Mouse (Mus musculus) embryonic facial prominence, embryonic 15.5 days (tissue): ENCODE measurements at regions not wholly inside any gene's neighbourhood (a gene's known extent, or its start where the extent isn't known, plus 50 kb on each side); places are given as distances from the start of the nearest gene placed in this dataset.

ENCODE experiments used
- ATAC-seq: fragments of 200-750 bp; cut with Nextera tagmentation; 2 replicates; pipeline ENCODE4 v1.8.0; 2017; ENCODE audit warnings: low read depth, moderate TSS enrichment; ENCODE audit not compliant: insufficient number of reproducible peaks, low FRiP score, low TSS enrichment
- H3K27ac ChIP-seq: fragments of 300-500 bp; sonication (generic); replicated peaks from 2 replicates; pipeline ENCODE4 v1.5.1; 2015; ENCODE audit warnings: mild to moderate bottlenecking, inconsistent platforms
- H3K27me3 ChIP-seq: fragments of 300-500 bp; sonication (generic); 2 replicates; pipeline ENCODE4 v1.6.1; 2015; ENCODE audit warnings: inconsistent platforms
- H3K36me3 ChIP-seq: fragments of 300-500 bp; sonication (generic); 2 replicates; pipeline ENCODE4 v1.6.1; 2015; ENCODE audit warnings: mild to moderate bottlenecking, inconsistent platforms
- H3K4me1 ChIP-seq: fragments of 300-500 bp; sonication (generic); 2 replicates; pipeline ENCODE4 v1.6.1; 2015; ENCODE audit warnings: inconsistent platforms
- H3K4me2 ChIP-seq: fragments of 300-500 bp; sonication (generic); replicated peaks from 2 replicates; pipeline ENCODE4 v1.6.1; 2015; ENCODE audit warnings: mild to moderate bottlenecking, inconsistent platforms
- H3K4me3 ChIP-seq: fragments of 300-500 bp; sonication (generic); replicated peaks from 2 replicates; pipeline ENCODE4 v1.5.1; 2015; ENCODE audit warnings: mild to moderate bottlenecking, inconsistent platforms
- H3K9ac ChIP-seq: fragments of 300-500 bp; sonication (generic); 2 replicates; pipeline ENCODE4 v1.6.1; 2015; ENCODE audit warnings: inconsistent platforms
- H3K9me3 ChIP-seq: fragments of 300-500 bp; sonication (generic); replicated peaks from 2 replicates; pipeline ENCODE4 v1.6.1; 2016; ENCODE audit warnings: inconsistent platforms
- WGBS: fragments of 180-500 bp; shearing (Covaris S2); methylation state at CpG from one replicate; pipeline ENCODE4 v1.1.7; 2015; 5-methylcytosine and 5-hydroxymethylcytosine counted together

DNA sequence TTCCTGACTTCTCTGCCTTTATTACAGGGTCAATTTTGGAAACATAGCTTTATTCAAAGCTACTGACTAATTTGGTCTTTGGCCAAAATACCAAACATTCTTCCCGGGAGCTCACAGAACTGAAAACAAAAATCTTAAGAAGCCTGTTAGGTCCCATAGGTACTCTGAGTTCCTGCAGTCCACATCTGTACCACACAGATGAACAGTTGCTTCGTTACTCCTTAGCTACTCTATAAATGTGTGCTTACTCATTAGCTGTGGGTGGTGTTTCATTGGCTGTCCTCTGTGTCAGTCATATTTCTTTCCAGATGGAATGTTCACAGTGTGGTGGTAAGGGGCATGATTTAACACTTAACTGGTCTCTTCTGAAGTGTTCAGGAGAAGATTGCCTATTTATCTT lies 70.3 kb upstream of the Col11a1 start:
- no peaks in the 10 kb centered on the region for H3K36me3 ChIP-seq
- no peak overlapping the region for H3K9ac ChIP-seq
- ATAC-seq = no peak

More for the DNA sequence above, 70.3 kb upstream of the Col11a1 start:
- H3K4me1 ChIP-seq = no peaks in the 10 kb centered on the region
- H3K27ac ChIP-seq = no peak overlapping the region
- H3K4me3 ChIP-seq = no peak overlapping the region
- no peaks in the 10 kb centered on the region for H3K9me3 ChIP-seq
- WGBS = 55% methylated on average over 2 of the region's 2 CpGs
- H3K27me3 ChIP-seq = no peaks in the 10 kb centered on the region
- no peak overlapping the region for H3K4me2 ChIP-seq
